Mouse (Mus musculus): ENCODE data around the gene Fam229a.
"Not testable (repeated sequence)": the region's sequence is repeated elsewhere in the genome, so short reads cannot be mapped to it uniquely, and the experiment has no call there.

The Fam229a gene

GRCm38 (mm10) chr4:129490972-129491880, at the start of gene Fam229a, which contains the start of gene Tssk3:
Fam229a (plus strand) TSS chr4:129491190.
Tssk3 (minus strand) TSS chr4:129491022.
- peak; percentile 37 for DNase-seq (ENCODE audit: low spot score)

- no peak for DNase-seq (ENCODE audit: low spot score)
Measured at GRCm38 (mm10) chr4:129447360-129447759, 43.6 kb upstream of the Fam229a start.

- DNase-seq (ENCODE audit: low spot score) = no peak
Measured at GRCm38 (mm10) chr4:129447778-129448563, 43.0 kb upstream of the Fam229a start.

DNA sequence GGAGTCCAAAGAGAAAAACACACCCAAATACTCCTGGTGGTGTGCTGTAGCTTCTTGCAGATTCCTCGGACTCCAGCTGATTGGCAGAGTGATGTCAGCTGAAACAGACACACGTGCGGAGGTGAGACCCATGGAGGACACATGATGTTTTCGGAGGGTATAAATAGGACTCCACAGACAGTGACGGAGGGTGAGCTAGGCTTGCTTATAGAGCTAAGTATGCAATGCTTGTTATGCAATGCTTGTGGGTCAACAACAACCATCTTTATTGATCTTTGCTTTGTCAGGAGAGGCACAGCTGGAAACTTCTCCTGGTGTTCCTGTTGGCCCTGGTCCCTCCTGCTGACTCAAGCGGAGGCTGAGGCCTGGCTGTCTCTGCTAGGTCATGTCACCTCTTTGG, 42.3 kb upstream of the Fam229a start:
- no peak for DNase-seq (ENCODE audit: low spot score)

DNA sequence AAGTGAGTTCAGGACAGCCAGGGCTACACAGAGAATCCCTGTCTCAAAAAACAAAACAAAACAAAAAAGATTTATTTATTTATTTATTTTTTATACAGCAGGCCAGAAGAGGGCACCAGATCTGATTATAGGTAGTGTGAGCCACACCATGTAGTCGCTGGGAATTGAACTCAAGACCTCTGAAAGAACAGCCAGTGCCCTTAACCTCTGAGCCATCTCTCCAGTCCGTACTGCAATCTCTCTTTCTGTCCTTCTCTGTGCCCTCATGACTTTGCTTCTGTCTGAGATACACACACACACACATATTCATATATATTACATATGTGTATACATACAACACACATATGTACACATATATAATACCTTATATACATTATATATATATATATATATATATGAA, 40.1 kb upstream of the Fam229a start:
- no peak for DNase-seq (ENCODE audit: low spot score)

- no peak for DNase-seq (ENCODE audit: low spot score)
Measured at GRCm38 (mm10) chr4:129451471-129452169, 39.4 kb upstream of the Fam229a start.

- DNase-seq (ENCODE audit: low spot score) = peak; percentile 62
Measured at GRCm38 (mm10) chr4:129455265-129455664, 35.7 kb upstream of the Fam229a start.

DNA sequence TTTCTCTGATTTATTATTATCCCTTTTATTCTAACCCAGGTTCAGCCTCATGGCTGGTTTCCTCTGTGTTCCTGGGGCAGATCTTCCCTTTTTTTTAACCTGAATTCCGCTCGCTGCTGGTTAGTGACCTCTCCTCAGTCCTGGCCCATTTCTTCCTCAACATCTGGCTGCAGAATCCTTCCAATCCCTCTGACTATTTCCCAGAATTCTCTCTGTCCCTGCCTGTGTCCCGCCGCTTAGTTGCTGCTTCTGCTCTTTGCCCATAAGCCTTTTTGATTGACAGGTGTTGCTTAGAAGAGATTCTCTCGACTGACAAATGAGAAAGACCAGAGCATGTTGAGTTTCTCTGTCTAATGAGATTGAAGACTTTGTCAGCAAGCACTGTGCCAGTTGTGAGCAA, 34.9 kb upstream of the Fam229a start:
- no peak for DNase-seq (ENCODE audit: low spot score)

DNA sequence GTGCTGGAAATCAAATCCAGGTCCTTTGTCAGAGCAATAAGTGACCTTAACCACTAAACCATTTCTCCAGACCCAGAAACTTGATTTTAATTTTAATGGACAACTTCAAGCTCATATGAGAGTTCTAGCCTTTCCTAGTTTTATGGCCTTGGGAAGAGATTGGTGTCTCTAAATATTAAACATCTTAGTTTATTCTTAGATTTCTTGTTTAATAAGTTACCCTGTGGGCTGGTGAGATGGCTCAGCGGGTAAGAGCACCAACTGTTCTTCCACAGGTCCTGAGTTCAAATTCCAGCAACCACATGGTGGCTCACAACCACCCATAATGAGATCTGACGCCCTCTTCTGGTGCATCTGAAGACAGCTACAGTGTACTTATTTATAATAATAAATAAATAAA, 33.7 kb upstream of the Fam229a start:
- not testable (repeated sequence) for DNase-seq (ENCODE audit: low spot score)

GRCm38 (mm10) chr4:129459726-129460125, 31.3 kb upstream of the Fam229a start:
- DNase-seq (ENCODE audit: low spot score) = no peak

- DNase-seq (ENCODE audit: low spot score) = no peak
Measured at GRCm38 (mm10) chr4:129460827-129461182, 30.2 kb upstream of the Fam229a start.

- peak; percentile 100 for DNase-seq (ENCODE audit: low spot score)
Measured at GRCm38 (mm10) chr4:129461183-129461960, 29.6 kb upstream of the Fam229a start, which contains the start of gene Bsdc1. Bsdc1 (plus strand) TSS chr4:129461581.

GRCm38 (mm10) chr4:129462118-129462517, 28.9 kb upstream of the Fam229a start:
- no peak for DNase-seq (ENCODE audit: low spot score)

DNA sequence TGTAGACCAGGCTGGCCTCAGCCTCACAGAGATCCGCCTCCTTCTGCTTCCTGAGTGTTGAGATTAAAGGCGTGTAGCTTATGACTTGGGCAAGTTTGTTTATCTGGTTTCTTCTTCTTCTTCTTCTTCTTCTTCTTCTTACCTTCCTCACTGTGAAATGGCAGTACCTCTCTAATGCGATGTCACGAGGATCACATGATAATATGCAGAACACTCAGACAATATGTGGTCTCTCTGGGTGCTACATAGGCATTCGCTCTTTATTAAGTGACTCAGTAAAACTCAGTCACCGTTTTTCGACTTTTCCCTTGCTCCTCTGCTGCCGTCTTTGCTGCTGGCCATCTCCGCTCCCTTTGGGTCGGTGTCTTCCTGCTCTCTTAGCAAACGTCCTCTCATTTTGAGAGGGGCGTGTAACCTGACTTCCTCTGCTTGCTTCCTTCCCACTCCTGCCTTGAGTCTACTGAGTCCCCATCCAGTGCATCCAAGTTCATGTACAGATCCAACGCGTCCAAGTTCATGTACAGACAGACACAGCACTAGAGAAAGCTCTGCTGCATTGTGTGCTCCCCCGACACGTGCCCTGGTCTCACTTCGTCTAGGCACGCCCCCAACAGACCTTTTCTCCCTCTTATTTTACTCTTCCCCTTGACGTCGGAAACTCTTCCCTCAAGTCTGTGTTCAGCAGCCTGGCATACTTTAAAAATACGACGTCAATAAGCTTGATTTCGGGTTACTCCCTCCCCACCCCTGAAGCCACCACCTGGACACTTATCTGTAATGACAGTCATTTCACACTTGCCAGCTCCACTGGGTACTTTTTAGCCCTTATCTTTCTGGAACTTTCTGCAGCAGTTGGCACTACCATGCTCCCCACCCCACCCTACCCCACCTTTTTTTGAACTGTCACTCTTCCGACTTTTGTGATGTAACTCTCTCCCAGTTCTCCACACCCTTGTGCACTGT, 27.6 kb upstream of the Fam229a start:
- DNase-seq (ENCODE audit: low spot score) = no peak

DNA sequence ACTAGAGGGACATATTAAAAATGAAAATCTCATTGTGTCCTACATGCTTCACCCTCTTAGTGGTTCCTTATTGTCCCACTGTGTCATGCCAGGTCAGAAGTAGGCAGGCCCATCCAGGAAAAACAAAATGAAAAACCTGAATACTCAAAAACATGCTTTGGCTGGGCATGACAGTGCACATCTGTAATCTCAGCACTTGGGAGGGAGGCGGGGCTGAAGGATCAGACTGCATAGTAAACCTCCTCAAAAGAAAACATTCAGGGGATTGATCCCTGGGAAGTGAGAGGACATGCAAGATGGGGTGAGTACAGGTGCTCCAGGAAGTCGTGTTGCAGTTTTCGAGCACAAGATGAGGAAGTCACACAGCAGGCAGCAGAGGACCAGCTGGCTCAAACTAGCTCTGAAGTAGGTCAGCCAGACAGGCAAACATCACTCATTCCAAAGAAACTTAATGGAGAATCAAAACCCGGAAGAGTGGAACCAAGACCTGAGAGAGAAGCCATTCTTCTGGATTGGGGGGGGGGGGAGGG, 26.6 kb upstream of the Fam229a start:
- no peak for DNase-seq (ENCODE audit: low spot score)

DNA sequence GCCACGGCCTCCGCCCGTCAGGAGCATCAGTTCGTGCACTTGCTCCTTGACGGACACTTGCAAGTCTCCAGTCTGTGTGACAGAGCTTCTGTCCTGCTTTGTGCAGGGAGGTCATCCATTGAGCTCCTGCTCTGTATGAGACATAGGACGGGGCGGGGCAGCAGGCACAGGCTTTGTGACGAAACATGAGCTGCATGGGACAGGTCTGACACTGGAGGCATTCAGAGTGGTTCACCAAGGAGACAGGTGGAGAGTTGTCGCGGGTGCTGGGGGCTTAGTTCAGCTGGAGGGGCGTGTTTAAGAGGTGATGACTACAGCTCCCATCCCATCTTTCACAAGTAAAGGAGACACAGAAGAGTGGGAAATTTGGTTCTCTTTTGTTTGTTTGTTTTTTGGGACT, 14.9 kb upstream of the Fam229a start:
- DNase-seq (ENCODE audit: low spot score) = no peak

- no peak for DNase-seq (ENCODE audit: low spot score)
Measured at GRCm38 (mm10) chr4:129479863-129480262, 11.1 kb upstream of the Fam229a start.

DNA sequence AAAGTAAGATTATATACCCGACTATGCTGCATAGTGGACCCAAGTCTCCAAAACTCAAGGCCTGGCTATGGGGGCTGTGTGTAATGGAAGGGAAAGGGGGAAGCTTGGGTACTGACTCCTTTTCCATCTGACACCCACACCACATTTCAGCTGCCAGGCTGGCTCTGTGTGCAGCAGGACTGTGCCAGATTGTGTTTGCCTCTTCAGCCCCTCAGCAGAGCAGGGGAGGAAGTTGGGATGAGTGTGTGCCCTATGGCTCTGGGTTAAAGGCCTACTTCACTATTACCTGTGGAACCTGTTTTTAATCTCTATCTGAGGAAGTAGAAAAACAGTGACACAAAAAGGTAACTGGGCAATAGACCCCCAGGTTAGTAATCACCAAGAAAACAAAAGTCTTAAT, 9.9 kb upstream of the Fam229a start:
- no peak for DNase-seq (ENCODE audit: low spot score)

DNA sequence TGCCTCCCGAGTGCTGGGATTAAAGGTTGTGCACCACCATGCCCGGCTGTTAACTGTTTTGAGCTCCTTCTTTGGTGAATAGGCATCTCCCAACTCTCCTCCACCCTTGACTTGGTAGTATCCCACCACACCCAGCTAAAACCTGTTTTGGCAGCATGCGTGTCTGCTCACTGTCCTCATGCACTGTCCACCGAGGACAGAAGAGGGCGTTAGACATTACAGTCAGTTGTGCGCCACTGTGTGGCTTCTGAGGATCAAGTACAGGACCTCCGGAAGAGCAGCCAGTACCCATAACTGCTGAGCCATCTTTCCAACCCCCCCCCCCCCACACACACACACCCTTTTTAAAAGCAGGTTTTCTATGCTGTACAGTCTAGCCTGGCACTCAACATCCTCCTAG, 3.7 kb downstream of the Fam229a start:
- no peak for DNase-seq (ENCODE audit: low spot score)
